8 mouse cellular contexts compared by ENCODE assay signal in the genomic region with DNA sequence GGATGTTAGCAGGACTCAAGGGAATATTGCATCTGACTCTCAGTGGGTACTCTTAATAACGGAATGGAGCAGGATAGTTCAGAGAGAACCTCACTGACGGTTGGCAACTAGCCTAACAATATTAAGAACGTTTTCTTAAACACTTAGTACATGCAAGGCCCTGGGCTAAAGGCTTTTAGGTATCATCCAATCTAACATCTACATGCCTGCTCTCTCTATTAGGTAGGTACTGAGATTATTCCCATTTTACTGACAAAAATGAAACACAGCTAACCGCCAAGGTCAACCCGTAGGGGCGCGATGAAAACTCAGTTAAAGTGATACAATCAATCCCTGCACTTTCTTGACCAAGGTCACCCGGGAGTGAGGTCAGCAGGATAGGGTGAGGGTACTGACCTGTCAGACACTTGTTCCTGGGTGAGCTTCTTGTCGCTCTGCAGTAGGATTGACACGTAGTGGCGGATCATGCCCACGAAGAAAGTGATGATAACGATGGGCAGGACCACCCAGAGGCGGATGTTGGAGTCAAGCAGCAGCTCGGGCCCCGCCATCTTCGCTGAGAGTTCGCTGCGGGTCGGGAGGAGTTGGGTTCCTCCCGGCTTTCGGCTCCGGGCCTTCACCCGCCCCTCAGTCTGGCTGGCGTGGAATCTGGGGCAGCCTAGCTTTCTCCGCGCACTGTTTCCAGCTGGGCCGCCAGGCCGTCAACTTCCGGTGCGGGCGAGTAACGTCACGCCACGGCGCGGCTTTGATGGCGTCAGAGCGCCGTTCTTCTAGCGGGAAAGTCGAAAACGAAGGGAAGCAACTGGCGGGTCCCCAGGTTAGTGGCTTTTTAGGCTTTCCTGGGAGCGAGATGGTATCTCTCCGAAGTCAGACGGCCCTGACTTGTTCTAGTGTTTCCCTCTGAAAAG. TPM values are rescaled to one million over a fixed set of nuclear protein-coding genes. Genes with fewer than 3 reads are reported as not detected.
DNase-seq lines count a peak whose midpoint lies in the region; ATAC-seq and TF ChIP-seq lines count a peak whose summit lies in the region.

A gene (minus strand): TSS at position 721 of the 908 bp plus-strand sequence.
A gene (plus strand): TSS at position 751 of the 908 bp plus-strand sequence.

- ATAC-seq in heart, embryonic 11.5 days (replicated peaks; ENCODE audit: insufficient number of reproducible peaks, low FRiP score, low TSS enrichment): peak; percentile 74; the same call in 1 of the 2 replicates
- ATAC-seq in kidney, embryonic 15.5 days (replicated peaks; ENCODE audit: low FRiP score): peak; percentile 91
- ATAC-seq in limb, embryonic 15.5 days (ENCODE audit: insufficient number of reproducible peaks, low FRiP score, low TSS enrichment, low read depth): peak; percentile 78
- peak; percentile 84 for ATAC-seq in midbrain, postnatal 0 days (ENCODE audit: low FRiP score)

- DNase-seq in brain, adult 2 months (ENCODE audit: low read depth, low spot score): peak; percentile 94
- DNase-seq in midbrain, postnatal 0 days (ENCODE audit: low spot score): peak; percentile 92
- peak; percentile 95 to 98 for DNase-seq in spleen, postnatal 10 days (ENCODE audit: low spot score in 2 of 2)

- peak; percentile 71 for TF ChIP-seq POLR2A in embryonic fibroblast, embryonic 13.5 days (IDR thresholded peaks at IDR 0.05; ENCODE audit: low read depth, low read length)

- peaks cover 34% of the 10 kb centered on the region for H3K79me3 ChIP-seq in C2C12 (ENCODE audit: low read depth)

- under 1% methylated on average over 47 of the region's 47 CpGs for WGBS in heart, embryonic 11.5 days (ENCODE audit: insufficient replicate concordance)
- WGBS in kidney, embryonic 15.5 days: 1% methylated on average over 47 of the region's 47 CpGs
- under 1% methylated on average over 47 of the region's 47 CpGs for WGBS in limb, embryonic 15.5 days
- WGBS in midbrain, postnatal 0 days: 1% methylated on average over 47 of the region's 47 CpGs

- peaks cover 2% of the 10 kb centered on the region; the same call in 1 of the 2 replicates for H3K4me1 ChIP-seq in embryonic fibroblast, embryonic 13.5 days (ENCODE audit: control insufficient read depth, insufficient read depth, low read length)
- H3K4me1 ChIP-seq in heart, embryonic 11.5 days (ENCODE audit: control insufficient read depth, insufficient read depth, low read length): peaks cover 12% of the 10 kb centered on the region
- H3K4me1 ChIP-seq in kidney, embryonic 15.5 days: peaks cover 18% of the 10 kb centered on the region
- H3K4me1 ChIP-seq in limb, embryonic 15.5 days: peaks cover 11% of the 10 kb centered on the region
- peaks cover 7% of the 10 kb centered on the region; the same call in 1 of the 2 replicates for H3K4me1 ChIP-seq in midbrain, postnatal 0 days (ENCODE audit: insufficient read depth, low read length)

- no peak for TF ChIP-seq CTCF in C2C12 (IDR thresholded peaks at IDR 0.05; ENCODE audit: control insufficient read depth, insufficient read depth, insufficient read length)
- TF ChIP-seq CTCF in embryonic fibroblast, embryonic 13.5 days (IDR thresholded peaks at IDR 0.05; ENCODE audit: borderline replicate concordance, insufficient read depth, low read length): no peak
- no peak for TF ChIP-seq CTCF in midbrain, postnatal 0 days (IDR thresholded peaks at IDR 0.05)

- H3K36me3 ChIP-seq in C2C12 (ENCODE audit: control insufficient read depth, insufficient read depth): peaks cover 17% of the 10 kb centered on the region
- H3K36me3 ChIP-seq in heart, embryonic 11.5 days (ENCODE audit: control insufficient read depth, insufficient read depth, low read length): no peaks in the 10 kb centered on the region
- H3K36me3 ChIP-seq in kidney, embryonic 15.5 days: peaks cover 11% of the 10 kb centered on the region
- H3K36me3 ChIP-seq in limb, embryonic 15.5 days: peaks cover 4% of the 10 kb centered on the region; the same call in 1 of the 2 replicates
- no peaks in the 10 kb centered on the region for H3K36me3 ChIP-seq in midbrain, postnatal 0 days (ENCODE audit: insufficient read depth, low read length)

- H3K27ac ChIP-seq in embryonic fibroblast, embryonic 13.5 days (ENCODE audit: insufficient read depth, low read length): peak within 1 kb of the TSS; percentile 7; the same call in 1 of the 2 replicates
- peak within 1 kb of the TSS; percentile 54; the same call in 1 of the 2 replicates for H3K27ac ChIP-seq in heart, embryonic 11.5 days (ENCODE audit: low read depth, low read length)
- peak within 1 kb of the TSS; percentile 86 for H3K27ac ChIP-seq in kidney, embryonic 15.5 days
- peak within 1 kb of the TSS; percentile 80 for H3K27ac ChIP-seq in limb, embryonic 15.5 days
- H3K27ac ChIP-seq in midbrain, postnatal 0 days (ENCODE audit: low read depth, low read length): peak within 1 kb of the TSS; percentile 77

- H3K27me3 ChIP-seq in C2C12 (ENCODE audit: control insufficient read depth, insufficient read depth, insufficient read length): no peaks in the 10 kb centered on the region
- no peaks in the 10 kb centered on the region for H3K27me3 ChIP-seq in heart, embryonic 11.5 days (ENCODE audit: control insufficient read depth, insufficient read depth, low read length)
- no peaks in the 10 kb centered on the region for H3K27me3 ChIP-seq in kidney, embryonic 15.5 days
- H3K27me3 ChIP-seq in limb, embryonic 15.5 days: no peaks in the 10 kb centered on the region
- no peaks in the 10 kb centered on the region for H3K27me3 ChIP-seq in midbrain, postnatal 0 days (ENCODE audit: insufficient read depth, low read length)

- peak within 1 kb of the TSS; percentile 77 for H3K9ac ChIP-seq in heart, embryonic 11.5 days (ENCODE audit: low read depth, low read length)
- peak within 1 kb of the TSS; percentile 81 for H3K9ac ChIP-seq in kidney, embryonic 15.5 days
- peak within 1 kb of the TSS; percentile 75 for H3K9ac ChIP-seq in limb, embryonic 15.5 days
- peak within 1 kb of the TSS; percentile 82 for H3K9ac ChIP-seq in midbrain, postnatal 0 days (replicated peaks; ENCODE audit: low read length, poor library complexity, severe bottlenecking)

- peak within 1 kb of the TSS; percentile 89 for H3K4me3 ChIP-seq in C2C12 (ENCODE audit: insufficient read depth, poor library complexity, severe bottlenecking)
- peak within 1 kb of the TSS; percentile 96 for H3K4me3 ChIP-seq in embryonic fibroblast, embryonic 13.5 days (ENCODE audit: insufficient read depth, low read length)
- peak within 1 kb of the TSS; percentile 64 for H3K4me3 ChIP-seq in heart, embryonic 11.5 days (ENCODE audit: low read depth, low read length)
- H3K4me3 ChIP-seq in kidney, embryonic 15.5 days (replicated peaks): peak within 1 kb of the TSS; percentile 94
- peak within 1 kb of the TSS; percentile 92 for H3K4me3 ChIP-seq in limb, embryonic 15.5 days
- H3K4me3 ChIP-seq in midbrain, postnatal 0 days (ENCODE audit: low read depth, low read length): peak within 1 kb of the TSS; percentile 92

- peaks cover 66% of the 10 kb centered on the region for H3K79me2 ChIP-seq in C2C12 (ENCODE audit: control insufficient read depth, insufficient read depth)

- H3ac ChIP-seq in C2C12 (ENCODE audit: control insufficient read depth, insufficient read length, low read depth): peak within 1 kb of the TSS; percentile 80

- peak within 1 kb of the TSS; percentile 66 for H3K4me2 ChIP-seq in heart, embryonic 11.5 days
- peak within 1 kb of the TSS; percentile 69 for H3K4me2 ChIP-seq in kidney, embryonic 15.5 days
- peak within 1 kb of the TSS; percentile 48 for H3K4me2 ChIP-seq in limb, embryonic 15.5 days
- peak within 1 kb of the TSS; percentile 79 for H3K4me2 ChIP-seq in midbrain, postnatal 0 days (ENCODE audit: low read depth, low read length, poor library complexity, severe bottlenecking)

- H3K9me3 ChIP-seq in heart, embryonic 11.5 days (replicated peaks; ENCODE audit: control insufficient read depth, low read length): no peaks in the 10 kb centered on the region
- no peaks in the 10 kb centered on the region for H3K9me3 ChIP-seq in kidney, embryonic 15.5 days (replicated peaks)
- no peaks in the 10 kb centered on the region for H3K9me3 ChIP-seq in limb, embryonic 15.5 days
- H3K9me3 ChIP-seq in midbrain, postnatal 0 days (ENCODE audit: low read length): no peaks in the 10 kb centered on the region

TF ChIP-seq in C2C12, 6 proteins besides CTCF, POLR2A, EP300 and RAD21:
- TF ChIP-seq MAX (IDR thresholded peaks at IDR 0.05): peak; percentile 49
- no peak for TF ChIP-seq FOSL1 (IDR thresholded peaks at IDR 0.05; ENCODE audit: insufficient read depth, low read length, poor library complexity, severe bottlenecking)

RNA-seq across cellular contexts. Expression of the first gene that starts in this region (rescaled TPM):
- 68.3 TPM for polyA plus RNA-seq in C2C12 (2012; fragmentation: generic; extraction: Trizol)
- 79.5 and 90.5 TPM in 2 replicates for polyA plus RNA-seq in embryonic fibroblast, embryonic 13.5 days (2011; ENCODE audit: insufficient read length, low read depth, missing spikeins)
- polyA plus RNA-seq in heart, embryonic 11.5 days (2014; fragmentation: Nextera tagmentation; extraction: Ambion mirVana): 79.5 and 83.4 TPM in 2 replicates
- 108 and 111 TPM in 2 replicates for polyA plus RNA-seq in kidney, embryonic 15.5 days (2015; fragmentation: Nextera tagmentation; extraction: Ambion mirVana)
- 106 and 110 TPM in 2 replicates for polyA plus RNA-seq in limb, embryonic 15.5 days (2015; fragmentation: Nextera tagmentation; extraction: Ambion mirVana)
- total RNA-seq in midbrain, postnatal 0 days (2014; rRNA removed): 71.9 and 74.1 TPM in 2 replicates
- polyA plus RNA-seq in midbrain, postnatal 0 days (2015; fragmentation: Nextera tagmentation; extraction: Ambion mirVana): 111 and 120 TPM in 2 replicates

RNA-seq across cellular contexts. Expression of the second gene that starts in this region (rescaled TPM):
- polyA plus RNA-seq in C2C12 (2012; fragmentation: generic; extraction: Trizol): 4.8 TPM
- 9.2 and 15.6 TPM in 2 replicates for polyA plus RNA-seq in embryonic fibroblast, embryonic 13.5 days (2011; ENCODE audit: insufficient read length, low read depth, missing spikeins)
- polyA plus RNA-seq in heart, embryonic 11.5 days (2014; fragmentation: Nextera tagmentation; extraction: Ambion mirVana): 11.5 and 12.6 TPM in 2 replicates
- polyA plus RNA-seq in kidney, embryonic 15.5 days (2015; fragmentation: Nextera tagmentation; extraction: Ambion mirVana): 13.9 and 15.2 TPM in 2 replicates
- polyA plus RNA-seq in limb, embryonic 15.5 days (2015; fragmentation: Nextera tagmentation; extraction: Ambion mirVana): 5.9 and 6.6 TPM in 2 replicates
- 2.4 and 3.4 TPM in 2 replicates for total RNA-seq in midbrain, postnatal 0 days (2014; rRNA removed)
- polyA plus RNA-seq in midbrain, postnatal 0 days (2015; fragmentation: Nextera tagmentation; extraction: Ambion mirVana): 0.99 and 1.2 TPM in 2 replicates

Comparison
In these comparisons a context has a peak if more than half of its experiments do, and no peak if none do; other contexts are left out.
1. Peak in every context shown above with its lines: DNase-seq, ATAC-seq, H3K4me3 ChIP-seq and H3K27ac ChIP-seq.
2. H3K27ac ChIP-seq: peak in every context shown above with its lines; median percentile 86 in kidney, embryonic 15.5 days; 80 in limb, embryonic 15.5 days; 77 in midbrain, postnatal 0 days; 54 in heart, embryonic 11.5 days; 7 in embryonic fibroblast, embryonic 13.5 days.